Mouse (Mus musculus) forebrain, embryonic 16.5 days (tissue): ENCODE results near the gene Chrng. TPM values are rescaled to one million over a fixed set of nuclear protein-coding genes. Genes with fewer than 3 reads are reported as not detected.

ENCODE experiments used
- ATAC-seq: fragments of 200-750 bp; cut with Nextera tagmentation; 2 replicates; pipeline ENCODE4 v1.8.0; 2017; ENCODE audit warnings: mild to moderate bottlenecking, moderate library complexity
- H3K27ac ChIP-seq: fragments of 300-500 bp; sonication (generic); 2 replicates; pipeline ENCODE4 v1.5.1; 2014; ENCODE audit warnings: low read length, control low read depth
- H3K27me3 ChIP-seq: fragments of 300-500 bp; sonication (generic); replicated peaks from 2 replicates; pipeline ENCODE4 v1.6.1; 2014; ENCODE audit warnings: low read length; ENCODE audit not compliant: control insufficient read depth, insufficient read depth
- H3K36me3 ChIP-seq: fragments of 300-500 bp; sonication (generic); 2 replicates; pipeline ENCODE4 v1.6.1; 2014; ENCODE audit not compliant: control insufficient read depth, insufficient read depth
- H3K4me1 ChIP-seq: fragments of 300-500 bp; sonication (generic); replicated peaks from 2 replicates; pipeline ENCODE4 v1.6.1; 2014; ENCODE audit warnings: low read length; ENCODE audit not compliant: control insufficient read depth, insufficient read depth
- H3K4me2 ChIP-seq: fragments of 300-500 bp; sonication (generic); 2 replicates; pipeline ENCODE4 v1.6.1; 2014; ENCODE audit warnings: mild to moderate bottlenecking, low read length, control low read depth
- H3K4me3 ChIP-seq: fragments of 300-500 bp; sonication (generic); replicated peaks from 2 replicates; pipeline ENCODE4 v1.5.1; 2014; ENCODE audit warnings: mild to moderate bottlenecking, low read length, control low read depth
- H3K9ac ChIP-seq: fragments of 300-500 bp; sonication (generic); replicated peaks from 2 replicates; pipeline ENCODE4 v1.6.1; 2014; ENCODE audit warnings: low read depth, low read length, control low read depth
- H3K9me3 ChIP-seq: fragments of 300-500 bp; sonication (generic); 2 replicates; pipeline ENCODE4 v1.6.1; 2016; ENCODE audit warnings: low read length; ENCODE audit not compliant: control insufficient read depth
- WGBS: fragments of 180-500 bp; shearing (Covaris S2); extraction: QIAGEN DNeasy Blood & Tissue Kit; methylation state at CpG from one replicate; pipeline ENCODE4 v1.1.7; 2014; 5-methylcytosine and 5-hydroxymethylcytosine counted together
- polyA plus RNA-seq: library from polyadenylated mRNA; unstranded; fragments of >200 nt; fragmentation: Nextera tagmentation; extraction: Ambion mirVana; gene quantifications from 2 replicates; pipeline ENCODE4 v1.2.1, GENCODE M21; 2015

Chrng gene
- polyA plus RNA-seq = not detected in 2 replicates

GRCm38 (mm10) chr1:87204465-87204864 is at the start of gene Chrng:
Gene Chrng, plus strand, starts transcription at chr1:87204657.
- Histone ChIP-seq H3K27ac (no peak within 1 kb of the TSS), H3K27me3 (peaks cover 9% of the 10 kb centered on the region; the same call in 1 of the 2 replicates), H3K9me3 (no peaks in the 10 kb centered on the region), H3K36me3 (no peaks in the 10 kb centered on the region), H3K9ac (no peak within 1 kb of the TSS), H3K4me2 (no peak within 1 kb of the TSS), H3K4me3 (no peak within 1 kb of the TSS), H3K4me1 (no peaks in the 10 kb centered on the region)
- WGBS = 92% methylated on average over 7 of the region's 7 CpGs
- no peak for ATAC-seq

- Histone ChIP-seq H3K36me3 (no peaks in the 10 kb centered on the region), H3K27me3 (peaks cover 81% of the 10 kb centered on the region), H3K4me1 (peaks cover 24% of the 10 kb centered on the region), H3K4me2 (peak overlapping the region; percentile 79), H3K9me3 (no peaks in the 10 kb centered on the region), H3K27ac (no peak overlapping the region), H3K4me3 (peak overlapping the region; percentile 52), H3K9ac (peak overlapping the region; percentile 59)
- peak; percentile 61 for ATAC-seq
- WGBS = 1% methylated on average over 43 of the region's 56 CpGs
Observed at GRCm38 (mm10) chr1:87155531-87156198, 48.8 kb upstream of the Chrng start.

GRCm38 (mm10) chr1:87156199-87156587 is 48.3 kb upstream of the Chrng start, which contains the start of gene Ecel1:
Gene Ecel1, minus strand, starts transcription at chr1:87156521.
- Histone ChIP-seq H3K4me1 (peaks cover 24% of the 10 kb centered on the region), H3K27me3 (peaks cover 77% of the 10 kb centered on the region), H3K9ac (peak within 1 kb of the TSS; percentile 59), H3K4me3 (peak within 1 kb of the TSS; percentile 52), H3K27ac (no peak within 1 kb of the TSS), H3K36me3 (no peaks in the 10 kb centered on the region), H3K9me3 (no peaks in the 10 kb centered on the region), H3K4me2 (peak within 1 kb of the TSS; percentile 79)
- ATAC-seq = no peak
- WGBS = 3% methylated on average over 11 of the region's 12 CpGs

GRCm38 (mm10) chr1:87159396-87159795 is 45.1 kb upstream of the Chrng start:
- peaks cover 16% of the 10 kb centered on the region for H3K4me1 ChIP-seq
- H3K4me3 ChIP-seq = no peak overlapping the region
- H3K27me3 ChIP-seq = peaks cover 45% of the 10 kb centered on the region
- WGBS = 87% methylated on average over 3 of the region's 3 CpGs
- no peak overlapping the region for H3K4me2 ChIP-seq
- no peak overlapping the region for H3K9ac ChIP-seq
- no peak overlapping the region for H3K27ac ChIP-seq
- no peaks in the 10 kb centered on the region for H3K36me3 ChIP-seq
- ATAC-seq = no peak
- H3K9me3 ChIP-seq = no peaks in the 10 kb centered on the region

GRCm38 (mm10) chr1:87164164-87164795 is 40.2 kb upstream of the Chrng start:
- Histone ChIP-seq H3K4me3 (no peak overlapping the region), H3K36me3 (no peaks in the 10 kb centered on the region), H3K4me2 (no peak overlapping the region), H3K27me3 (0 out of 2 replicates have a peak, but pooled peaks cover 2% of the 10 kb centered on the region), H3K9ac (no peak overlapping the region), H3K27ac (no peak overlapping the region), H3K4me1 (peaks cover 16% of the 10 kb centered on the region), H3K9me3 (no peaks in the 10 kb centered on the region)
- ATAC-seq = peak; percentile 32; the same call in 1 of the 2 replicates
- 28% methylated on average over 9 of the region's 11 CpGs for WGBS

GRCm38 (mm10) chr1:87164796-87165184 is 39.7 kb upstream of the Chrng start:
- Histone ChIP-seq H3K4me2 (no peak overlapping the region), H3K36me3 (no peaks in the 10 kb centered on the region), H3K9me3 (no peaks in the 10 kb centered on the region), H3K27ac (no peak overlapping the region), H3K27me3 (peaks cover 2% of the 10 kb centered on the region; the same call in 1 of the 2 replicates), H3K4me1 (peaks cover 21% of the 10 kb centered on the region), H3K9ac (no peak overlapping the region), H3K4me3 (no peak overlapping the region)
- peak; percentile 21 for ATAC-seq
- WGBS = 15% methylated on average over 9 of the region's 9 CpGs

- peak overlapping the region; percentile 17; the same call in 1 of the 2 replicates for H3K4me2 ChIP-seq
- WGBS = 7% methylated on average over 19 of the region's 19 CpGs
Observed at GRCm38 (mm10) chr1:87170458-87170857, 34.0 kb upstream of the Chrng start.

GRCm38 (mm10) chr1:87171312-87171711 is 33.1 kb upstream of the Chrng start:
- WGBS = 89% methylated on average over 1 of the region's 1 CpGs
- Histone ChIP-seq H3K9me3 (no peaks in the 10 kb centered on the region), H3K4me1 (peaks cover 33% of the 10 kb centered on the region), H3K4me2 (no peak overlapping the region), H3K9ac (no peak overlapping the region), H3K27me3 (peaks cover 4% of the 10 kb centered on the region), H3K4me3 (no peak overlapping the region), H3K36me3 (no peaks in the 10 kb centered on the region), H3K27ac (no peak overlapping the region)
- ATAC-seq = no peak

More at GRCm38 (mm10) chr1:87170458-87170857, 34.0 kb upstream of the Chrng start:
- Histone ChIP-seq H3K4me1 (peaks cover 26% of the 10 kb centered on the region), H3K9ac (peak overlapping the region; percentile 25; the same call in 1 of the 2 replicates), H3K36me3 (no peaks in the 10 kb centered on the region), H3K27me3 (peaks cover 4% of the 10 kb centered on the region), H3K27ac (no peak overlapping the region), H3K4me3 (no peak overlapping the region), H3K9me3 (no peaks in the 10 kb centered on the region)
- ATAC-seq = no peak

GRCm38 (mm10) chr1:87172316-87172715 is 32.1 kb upstream of the Chrng start:
- Histone ChIP-seq H3K27ac (no peak overlapping the region), H3K4me2 (no peak overlapping the region), H3K36me3 (no peaks in the 10 kb centered on the region), H3K9me3 (no peaks in the 10 kb centered on the region), H3K4me3 (no peak overlapping the region), H3K9ac (no peak overlapping the region), H3K4me1 (peaks cover 34% of the 10 kb centered on the region), H3K27me3 (peaks cover 4% of the 10 kb centered on the region)
- 60% methylated on average over 9 of the region's 9 CpGs for WGBS
- ATAC-seq = no peak
